Mouse (Mus musculus): Measurements from ENCODE around the gene Stoml2. TPM values are rescaled to one million over a fixed set of nuclear protein-coding genes. Genes with fewer than 3 reads are reported as not detected.

The Stoml2 gene
- total RNA-seq, 1 experiment = 279 TPM

- H3K4me1 ChIP-seq (ENCODE audit: control insufficient read depth in 2 of 2, insufficient read depth in 2 of 2, low read length in 2 of 2, poor library complexity in 1 of 2) = peaks cover 9 to 13% of the 10 kb centered on the region in 2 experiments
- peak within 1 kb of the TSS; percentile 74 to 95 for H3K4me3 ChIP-seq (ENCODE audit: insufficient read depth in 1 of 2, low read depth in 1 of 2, low read length in 2 of 2, poor library complexity in 1 of 2, severe bottlenecking in 1 of 2)
- DNase-seq (ENCODE audit: low read depth, low spot score) = peak; percentile 100
- in situ Hi-C loops (cut with MboI; ENCODE audit: low sequenced_read_pairs in 2 of 2, unreplicated experiment in 2 of 2) = no loop called here
- peak within 1 kb of the TSS; percentile 33; the same call in 1 of the 2 replicates for H3K27ac ChIP-seq (ENCODE audit: insufficient read depth, low read depth, low read length, poor library complexity, severe bottlenecking)
- no peaks in the 10 kb centered on the region for H3K9me3 ChIP-seq (ENCODE audit: control insufficient read depth, insufficient read depth, low read depth, low read length)
- H3K36me3 ChIP-seq (ENCODE audit: control insufficient read depth, insufficient read depth, low read length, poor library complexity, severe bottlenecking) = no peaks in the 10 kb centered on the region
- TF ChIP-seq ZC3H11A (IDR thresholded peaks at IDR 0.05; ENCODE audit: borderline replicate concordance, low read depth, low read length) = no peak
- no peak for TF ChIP-seq HCFC1 (IDR thresholded peaks at IDR 0.05; ENCODE audit: borderline replicate concordance, insufficient read depth, low read length)
- no peak for TF ChIP-seq MAFK (IDR thresholded peaks at IDR 0.05; ENCODE audit: insufficient read depth, low read depth, low read length)
- TF ChIP-seq ZNF384 (IDR thresholded peaks at IDR 0.05; ENCODE audit: low read depth, low read length) = no peak
- TF ChIP-seq CHD2 (IDR thresholded peaks at IDR 0.05; ENCODE audit: low read depth, low read length) = no peak
- peak within 1 kb of the TSS; percentile 51 for H3K9ac ChIP-seq (ENCODE audit: insufficient read depth, low read depth, low read length, poor library complexity, severe bottlenecking)
Measured at GRCm38 (mm10) chr4:43045659-43046302, 14.3 kb upstream of the Stoml2 start, which contains the start of gene Fam214b. TSS of gene Fam214b (minus strand) at chr4:43046220.

GRCm38 (mm10) chr4:43045285-43045658 is 13.8 kb upstream of the Stoml2 start:
- peak overlapping the region; percentile 35; the same call in 1 of the 2 replicates for H3K9ac ChIP-seq (ENCODE audit: insufficient read depth, low read depth, low read length, poor library complexity, severe bottlenecking)
- no peak for TF ChIP-seq ZNF384 (IDR thresholded peaks at IDR 0.05; ENCODE audit: low read depth, low read length)
- DNase-seq (ENCODE audit: low read depth, low spot score) = no peak
- H3K27ac ChIP-seq (ENCODE audit: insufficient read depth, low read depth, low read length, poor library complexity, severe bottlenecking) = peak overlapping the region; percentile 33; the same call in 1 of the 2 replicates
- H3K36me3 ChIP-seq (ENCODE audit: control insufficient read depth, insufficient read depth, low read length, poor library complexity, severe bottlenecking) = no peaks in the 10 kb centered on the region
- no peaks in the 10 kb centered on the region for H3K9me3 ChIP-seq (ENCODE audit: control insufficient read depth, insufficient read depth, low read depth, low read length)
- in situ Hi-C loops (cut with MboI; ENCODE audit: low sequenced_read_pairs in 2 of 2, unreplicated experiment in 2 of 2) = no loop called here
- H3K4me3 ChIP-seq (ENCODE audit: insufficient read depth in 1 of 2, low read depth in 1 of 2, low read length in 2 of 2, poor library complexity in 1 of 2, severe bottlenecking in 1 of 2) = peak overlapping the region; percentile 62 to 72
- H3K4me1 ChIP-seq (ENCODE audit: control insufficient read depth in 2 of 2, insufficient read depth in 2 of 2, low read length in 2 of 2, poor library complexity in 1 of 2) = peaks cover 9 to 13% of the 10 kb centered on the region in 2 experiments

- in situ Hi-C loops (cut with MboI; ENCODE audit: low sequenced_read_pairs in 2 of 2, unreplicated experiment in 2 of 2) = no loop called here
- peak overlapping the region; percentile 75; the same call in 1 of the 2 replicates for H3K27ac ChIP-seq (ENCODE audit: insufficient read depth, low read depth, low read length, poor library complexity, severe bottlenecking)
- H3K4me1 ChIP-seq (ENCODE audit: control insufficient read depth in 2 of 2, insufficient read depth in 2 of 2, low read length in 2 of 2, poor library complexity in 1 of 2) = peaks cover 9 to 13% of the 10 kb centered on the region in 2 experiments
- no peaks in the 10 kb centered on the region for H3K9me3 ChIP-seq (ENCODE audit: control insufficient read depth, insufficient read depth, low read depth, low read length)
- DNase-seq (ENCODE audit: low read depth, low spot score) = no peak
- peak overlapping the region; percentile 24; the same call in 1 of the 2 replicates for H3K9ac ChIP-seq (ENCODE audit: insufficient read depth, low read depth, low read length, poor library complexity, severe bottlenecking)
- TF ChIP-seq HCFC1 (IDR thresholded peaks at IDR 0.05; ENCODE audit: borderline replicate concordance, insufficient read depth, low read length) = no peak
- no peak for TF ChIP-seq MAFK (IDR thresholded peaks at IDR 0.05; ENCODE audit: insufficient read depth, low read depth, low read length)
- TF ChIP-seq CHD2 (IDR thresholded peaks at IDR 0.05; ENCODE audit: low read depth, low read length) = no peak
- TF ChIP-seq ZC3H11A (IDR thresholded peaks at IDR 0.05; ENCODE audit: borderline replicate concordance, low read depth, low read length) = no peak
- TF ChIP-seq ZNF384 (IDR thresholded peaks at IDR 0.05; ENCODE audit: low read depth, low read length) = no peak
- peak overlapping the region; percentile 62 to 72; a peak in 3 of 4 replicates for H3K4me3 ChIP-seq (ENCODE audit: insufficient read depth in 1 of 2, low read depth in 1 of 2, low read length in 2 of 2, poor library complexity in 1 of 2, severe bottlenecking in 1 of 2)
- no peaks in the 10 kb centered on the region for H3K36me3 ChIP-seq (ENCODE audit: control insufficient read depth, insufficient read depth, low read length, poor library complexity, severe bottlenecking)
Measured at GRCm38 (mm10) chr4:43044673-43045072, 13.2 kb upstream of the Stoml2 start.

GRCm38 (mm10) chr4:43043644-43044357 is 12.3 kb upstream of the Stoml2 start:
- H3K27ac ChIP-seq (ENCODE audit: insufficient read depth, low read depth, low read length, poor library complexity, severe bottlenecking) = peak overlapping the region; percentile 75
- TF ChIP-seq CHD2 (IDR thresholded peaks at IDR 0.05; ENCODE audit: low read depth, low read length) (no peak), ZNF384 (IDR thresholded peaks at IDR 0.05; ENCODE audit: low read depth, low read length) (peak; percentile 73), ZC3H11A (IDR thresholded peaks at IDR 0.05; ENCODE audit: borderline replicate concordance, low read depth, low read length) (no peak), HCFC1 (IDR thresholded peaks at IDR 0.05; ENCODE audit: borderline replicate concordance, insufficient read depth, low read length) (0 out of 2 replicates have a peak, but pooled peaks have one; percentile 30)
- H3K36me3 ChIP-seq (ENCODE audit: control insufficient read depth, insufficient read depth, low read length, poor library complexity, severe bottlenecking) = no peaks in the 10 kb centered on the region
- peak; percentile 79 for DNase-seq (ENCODE audit: low read depth, low spot score)
- peaks cover 9 to 13% of the 10 kb centered on the region in 2 experiments for H3K4me1 ChIP-seq (ENCODE audit: control insufficient read depth in 2 of 2, insufficient read depth in 2 of 2, low read length in 2 of 2, poor library complexity in 1 of 2)
- H3K4me3 ChIP-seq (ENCODE audit: insufficient read depth in 1 of 2, low read depth in 1 of 2, low read length in 2 of 2, poor library complexity in 1 of 2, severe bottlenecking in 1 of 2) = peak overlapping the region in 1 of 2 experiments; percentile 37; a peak in 2 of 4 replicates
- H3K9ac ChIP-seq (ENCODE audit: insufficient read depth, low read depth, low read length, poor library complexity, severe bottlenecking) = 0 out of 2 replicates have a peak overlapping the region, but pooled peaks have one; percentile 24
- no peaks in the 10 kb centered on the region for H3K9me3 ChIP-seq (ENCODE audit: control insufficient read depth, insufficient read depth, low read depth, low read length)
- in situ Hi-C loops (cut with MboI; ENCODE audit: low sequenced_read_pairs in 2 of 2, unreplicated experiment in 2 of 2) = no loop called here
